In genomic region chr4:107348529-107349310, GRCm38 (mm10) we compare ENCODE assay signal across 10 mouse cellular contexts. TPM values are rescaled to one million over a fixed set of nuclear protein-coding genes. Genes with fewer than 3 reads are reported as not detected.
A peak's percentile ranks its signal among the peaks of the same experiment; 100 is the strongest.
DNase-seq lines count a peak whose midpoint lies in the region; ATAC-seq lines count a peak whose summit lies in the region.
"Had no signal": no experiment of that assay in that cellular context is flagged by ENCODE, and none has a peak within 500 bp of the region (broad histone marks: within the 10 kb centered on the region; RNA-seq: fewer than 3 reads in every experiment).

No protein-coding gene starts in this region.

- 72% methylated on average over 20 of the region's 20 CpGs for WGBS in intestine, embryonic 14.5 days
- 70% methylated on average over 20 of the region's 20 CpGs for WGBS in intestine, embryonic 15.5 days
- 56% methylated on average over 20 of the region's 20 CpGs for WGBS in hindbrain, embryonic 14.5 days

- no peak overlapping the region for H3K4me3 ChIP-seq in intestine, embryonic 14.5 days (ENCODE audit: low read depth, low read length)
- H3K4me3 ChIP-seq in intestine, embryonic 15.5 days (replicated peaks) = no peak overlapping the region
- H3K4me3 ChIP-seq in hindbrain, embryonic 14.5 days (replicated peaks; ENCODE audit: low read length) = no peak overlapping the region

- peak; percentile 52 for DNase-seq in intestine, embryonic 14.5 days (ENCODE audit: low spot score)
- DNase-seq in hindbrain, embryonic 14.5 days (ENCODE audit: low spot score) = no peak
- peak; percentile 21 for DNase-seq in lung, postnatal 25 days (ENCODE audit: low spot score)
- no peak for DNase-seq in gastrocnemius, adult 18-20 months (ENCODE audit: low spot score)
- no peak for DNase-seq in left cerebral cortex, adult 9 months (ENCODE audit: low spot score in 2 of 2)

- H3K9me3 ChIP-seq in intestine, embryonic 14.5 days (ENCODE audit: control insufficient read depth, low read length) = no peaks in the 10 kb centered on the region
- no peaks in the 10 kb centered on the region for H3K9me3 ChIP-seq in intestine, embryonic 15.5 days
- no peaks in the 10 kb centered on the region for H3K9me3 ChIP-seq in hindbrain, embryonic 14.5 days (ENCODE audit: control insufficient read depth, low read length)

- 0 out of 2 replicates have a peak overlapping the region, but pooled peaks have one; percentile 5 for H3K9ac ChIP-seq in intestine, embryonic 14.5 days (ENCODE audit: low read length)
- H3K9ac ChIP-seq in intestine, embryonic 15.5 days = no peak overlapping the region
- H3K9ac ChIP-seq in hindbrain, embryonic 14.5 days = no peak overlapping the region

- ATAC-seq in intestine, embryonic 14.5 days (replicated peaks; ENCODE audit: low FRiP score, low TSS enrichment, low read depth) = no peak; the same call in 1 of the 2 replicates
- ATAC-seq in intestine, embryonic 15.5 days = no peak; the same call in 1 of the 2 replicates
- ATAC-seq in common myeloid progenitor, adult 5-6 weeks (replicated peaks; ENCODE audit: low read depth, poor library complexity, severe bottlenecking) = peak; percentile 19; the same call in 1 of the 2 replicates
- ATAC-seq in hindbrain, embryonic 14.5 days (ENCODE audit: low FRiP score) = peak; percentile 46; the same call in 1 of the 2 replicates
- no peak for ATAC-seq in CD4-positive, CD25-positive, alpha-beta regulatory T cell, adult 4 months

- H3K4me2 ChIP-seq in intestine, embryonic 14.5 days (ENCODE audit: low read length) = no peak overlapping the region
- H3K4me2 ChIP-seq in intestine, embryonic 15.5 days (replicated peaks) = no peak overlapping the region
- H3K4me2 ChIP-seq in hindbrain, embryonic 14.5 days (replicated peaks) = no peak overlapping the region

- H3K36me3 ChIP-seq in intestine, embryonic 14.5 days (ENCODE audit: control insufficient read depth, insufficient read depth, low read length) = peaks cover 10% of the 10 kb centered on the region; the same call in 1 of the 2 replicates
- H3K36me3 ChIP-seq in intestine, embryonic 15.5 days = no peaks in the 10 kb centered on the region
- peaks cover 38% of the 10 kb centered on the region for H3K36me3 ChIP-seq in hindbrain, embryonic 14.5 days (replicated peaks; ENCODE audit: control insufficient read depth, insufficient read depth)

- H3K27me3 ChIP-seq in intestine, embryonic 14.5 days (replicated peaks; ENCODE audit: control insufficient read depth, insufficient read depth, low read length) = no peaks in the 10 kb centered on the region
- H3K27me3 ChIP-seq in intestine, embryonic 15.5 days (replicated peaks) = no peaks in the 10 kb centered on the region
- H3K27me3 ChIP-seq in hindbrain, embryonic 14.5 days (ENCODE audit: control insufficient read depth, insufficient read depth, low read length) = no peaks in the 10 kb centered on the region

- no peak overlapping the region for H3K27ac ChIP-seq in intestine, embryonic 14.5 days (ENCODE audit: low read depth)
- no peak overlapping the region for H3K27ac ChIP-seq in intestine, embryonic 15.5 days
- peak overlapping the region; percentile 10; the same call in 1 of the 2 replicates for H3K27ac ChIP-seq in hindbrain, embryonic 14.5 days

- 0 out of 2 replicates have a peak, but pooled peaks cover 4% of the 10 kb centered on the region for H3K4me1 ChIP-seq in intestine, embryonic 14.5 days (replicated peaks; ENCODE audit: control insufficient read depth, insufficient read depth, low read length)
- peaks cover 4% of the 10 kb centered on the region; the same call in 1 of the 2 replicates for H3K4me1 ChIP-seq in intestine, embryonic 15.5 days (replicated peaks)
- H3K4me1 ChIP-seq in hindbrain, embryonic 14.5 days (replicated peaks; ENCODE audit: control insufficient read depth, insufficient read depth, low read length) = no peaks in the 10 kb centered on the region

RNA-seq across cellular contexts. Expression of gene Ndc1, which starts 18.9 kb away (rescaled TPM):
- polyA plus RNA-seq in intestine, embryonic 14.5 days (2014; fragmentation: Nextera tagmentation; extraction: Ambion mirVana) = 41.2 and 41.8 TPM in 2 replicates
- 28.6 and 32.6 TPM in 2 replicates for polyA plus RNA-seq in intestine, embryonic 15.5 days (2015; fragmentation: Nextera tagmentation; extraction: Ambion mirVana)
- total RNA-seq in common myeloid progenitor, adult 5-6 weeks (2017) = 48.2 and 49.7 TPM in 2 replicates
- 22.3 and 23.6 TPM in 2 replicates for polyA plus RNA-seq in hindbrain, embryonic 14.5 days (2014; fragmentation: Nextera tagmentation; extraction: Ambion mirVana)
- total RNA-seq in gastrocnemius, adult 18-20 months (2021) = 1 to 10 TPM; 5.7 to 6.8 TPM
- 1 to 10 TPM; 3.8 to 5.3 TPM for polyA plus RNA-seq in CD4-positive, CD25-positive, alpha-beta regulatory T cell, adult 4 months (2017; shearing (Covaris generic))

RNA-seq across cellular contexts. Expression of gene Yipf1, which starts 34.6 kb away (rescaled TPM):
- polyA plus RNA-seq in intestine, embryonic 14.5 days (2014; fragmentation: Nextera tagmentation; extraction: Ambion mirVana) = 54.3 and 60.2 TPM in 2 replicates
- polyA plus RNA-seq in intestine, embryonic 15.5 days (2015; fragmentation: Nextera tagmentation; extraction: Ambion mirVana) = 69.3 and 76.8 TPM in 2 replicates
- total RNA-seq in common myeloid progenitor, adult 5-6 weeks (2017) = 28.8 and 28.9 TPM in 2 replicates
- 65.7 and 69.0 TPM in 2 replicates for polyA plus RNA-seq in hindbrain, embryonic 14.5 days (2014; fragmentation: Nextera tagmentation; extraction: Ambion mirVana)
- total RNA-seq in gastrocnemius, adult 18-20 months (2021) = 1 to 10 TPM; 8.2 to 9.0 TPM
- polyA plus RNA-seq in CD4-positive, CD25-positive, alpha-beta regulatory T cell, adult 4 months (2017; shearing (Covaris generic)) = 10 to 100 TPM; 90.0 to 98.0 TPM

RNA-seq across cellular contexts. Expression of gene Dio1, which starts 41.8 kb away (rescaled TPM):
- polyA plus RNA-seq in intestine, embryonic 14.5 days (2014; fragmentation: Nextera tagmentation; extraction: Ambion mirVana) = 0.14 and 0.20 TPM in 2 replicates
- 1.5 and 1.9 TPM in 2 replicates for polyA plus RNA-seq in intestine, embryonic 15.5 days (2015; fragmentation: Nextera tagmentation; extraction: Ambion mirVana)
- total RNA-seq in common myeloid progenitor, adult 5-6 weeks (2017) = not detected in 2 replicates
- polyA plus RNA-seq in hindbrain, embryonic 14.5 days (2014; fragmentation: Nextera tagmentation; extraction: Ambion mirVana) = not detected in 2 replicates
- total RNA-seq in gastrocnemius, adult 18-20 months (2021) = not detected
- not detected for polyA plus RNA-seq in CD4-positive, CD25-positive, alpha-beta regulatory T cell, adult 4 months (2017; shearing (Covaris generic))
- total RNA-seq: heart, postnatal 4 days; layer of hippocampus, postnatal 14 days had no signal

Comparison
In these comparisons a context has a peak if more than half of its experiments do, and no peak if none do; other contexts are left out.
1. ATAC-seq: peak in common myeloid progenitor, adult 5-6 weeks (single experiment) and hindbrain, embryonic 14.5 days (single experiment); none in intestine, embryonic 14.5 days (single experiment), intestine, embryonic 15.5 days (single experiment) and CD4-positive, CD25-positive, alpha-beta regulatory T cell, adult 4 months (single experiment).
2. DNase-seq: peak in intestine, embryonic 14.5 days (single experiment) and lung, postnatal 25 days (single experiment); none in hindbrain, embryonic 14.5 days (single experiment), gastrocnemius, adult 18-20 months (single experiment) and left cerebral cortex, adult 9 months (0 of 2).